Mouse (Mus musculus) C2C12 (cell line): ENCODE data around the gene Dusp22.

Experiments used
- CEBPB ChIP-seq: IDR thresholded peaks from one replicate; pipeline ENCODE4 v1.6.1; 2011; ENCODE audit warnings: low read depth, mild to moderate bottlenecking, control low read depth, moderate library complexity
- CTCF ChIP-seq: IDR thresholded peaks from one replicate; pipeline ENCODE4 v1.5.1; 2011; ENCODE audit not compliant: control insufficient read depth, insufficient read depth, insufficient read length
- FOSL1 ChIP-seq: IDR thresholded peaks from one replicate; pipeline ENCODE4 v1.8.0; 2011; ENCODE audit warnings: mild to moderate bottlenecking, low read length; ENCODE audit not compliant: poor library complexity, insufficient read depth, severe bottlenecking
- MAX ChIP-seq: IDR thresholded peaks from one replicate; pipeline ENCODE4 v1.6.1; 2011; ENCODE audit warnings: mild to moderate bottlenecking, control low read depth
- MYOD1 ChIP-seq: IDR thresholded peaks from one replicate; pipeline ENCODE4 v1.6.1; 2011; ENCODE audit warnings: low read depth; ENCODE audit not compliant: control insufficient read depth, insufficient read length
- USF1 ChIP-seq: IDR thresholded peaks from one replicate; pipeline ENCODE4 v1.6.1; 2011; ENCODE audit warnings: low read depth, mild to moderate bottlenecking, control low read depth, moderate library complexity

DNA sequence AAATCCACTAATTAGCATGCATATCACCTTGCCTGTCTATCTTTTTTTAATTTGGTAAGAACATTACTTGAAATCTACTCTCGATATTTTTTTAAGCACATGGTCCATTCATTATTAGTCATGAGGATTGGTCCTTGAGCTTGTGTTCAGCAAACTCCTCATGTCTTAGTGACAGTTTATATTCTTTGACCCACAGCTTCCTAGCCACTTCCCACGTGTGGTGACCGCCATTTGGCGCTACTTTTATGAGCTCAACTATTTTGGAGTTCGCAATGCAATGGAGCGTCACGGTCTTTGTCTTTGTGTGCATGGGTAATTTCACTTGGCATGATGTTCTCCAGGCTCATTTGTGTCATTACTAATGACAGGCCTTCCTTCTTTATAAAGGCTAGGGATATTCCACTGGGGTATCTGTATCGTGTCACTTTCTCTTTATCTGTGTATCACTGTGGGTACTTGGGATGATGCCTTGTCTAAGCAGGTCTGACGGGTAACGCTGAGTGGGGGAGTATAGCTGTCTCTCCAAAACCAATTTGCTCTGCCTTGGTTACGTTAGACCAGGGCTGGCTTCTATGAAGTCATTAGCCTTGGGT lies 99.1 kb downstream of the Dusp22 start:
- TF ChIP-seq USF1: no peak
- TF ChIP-seq CTCF: no peak
- TF ChIP-seq MYOD1: no peak
- TF ChIP-seq CEBPB: no peak
- TF ChIP-seq FOSL1: no peak
- TF ChIP-seq MAX: no peak
